Mouse (Mus musculus): ENCODE measurements at regions not wholly inside any gene's neighbourhood (a gene's known extent, or its start where the extent isn't known, plus 50 kb on each side); places are given as distances from the start of the nearest gene placed in this dataset.
"Not testable (repeated sequence)": the region's sequence is repeated elsewhere in the genome, so short reads cannot be mapped to it uniquely, and the experiment has no call there.

DNA sequence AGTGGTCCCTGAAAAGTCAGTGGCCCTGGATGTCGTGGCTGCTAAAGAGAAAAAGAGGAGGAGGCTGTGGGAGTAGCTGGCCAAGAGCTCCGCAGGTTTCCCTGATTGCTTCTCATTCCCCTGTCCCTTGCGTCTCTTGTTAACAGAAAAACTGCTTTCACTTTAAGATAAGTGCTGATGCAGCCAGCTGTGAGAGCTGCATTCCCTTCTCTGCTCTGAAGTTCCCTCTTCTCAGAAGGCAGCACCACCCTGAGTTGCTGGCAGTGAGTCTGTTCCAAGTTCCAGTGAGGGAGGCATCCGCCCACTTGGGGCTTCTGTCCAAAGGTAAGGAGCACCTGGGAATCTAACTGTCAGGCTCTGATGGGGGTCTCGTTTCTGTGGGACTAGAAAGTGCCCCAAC is 63.5 kb downstream of the Olfr693 start:
- 0 out of 2 replicates have a peak overlapping the region, but pooled peaks have one; percentile 24 for H3K27ac ChIP-seq (replicated peaks; ENCODE audit: low read depth, low read length)
- not testable (repeated sequence) for H3K4me3 ChIP-seq (ENCODE audit: insufficient read depth, low read depth, low read length); H3K4me1 ChIP-seq (ENCODE audit: control insufficient read depth, insufficient read depth, insufficient read length, low read length)

GRCm38 (mm10) chr7:106612723-106613122 is 67.7 kb downstream of the Olfr693 start:
- no peaks in the 10 kb centered on the region for H3K4me1 ChIP-seq (ENCODE audit: control insufficient read depth, insufficient read depth, insufficient read length, low read length)
- H3K4me3 ChIP-seq (ENCODE audit: insufficient read depth, low read depth, low read length), result no peak overlapping the region
- H3K27ac ChIP-seq (replicated peaks; ENCODE audit: low read depth, low read length), result no peak overlapping the region

DNA sequence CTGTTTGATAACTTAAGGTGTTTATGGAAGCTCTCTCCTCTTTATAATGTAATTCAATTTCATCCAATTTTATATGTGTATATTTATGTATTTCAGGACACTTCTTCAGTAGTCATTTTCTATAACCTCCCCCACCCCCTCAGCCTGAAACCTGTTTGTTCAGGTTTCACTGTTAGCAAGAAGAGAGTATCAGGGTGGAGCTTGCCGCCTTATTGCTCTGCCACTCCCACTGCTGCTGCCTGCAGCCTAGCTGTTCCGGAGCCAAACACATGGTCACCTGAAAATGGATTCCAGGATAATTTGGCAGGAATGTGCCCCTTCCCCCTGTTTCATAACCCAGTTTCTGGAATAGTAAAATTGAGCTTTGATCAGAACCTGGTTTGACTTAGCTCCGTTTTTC is 100.0 kb downstream of the Olfr693 start:
- H3K4me1 ChIP-seq (ENCODE audit: control insufficient read depth, insufficient read depth, insufficient read length, low read length), result no peaks in the 10 kb centered on the region
- no peak overlapping the region for H3K4me3 ChIP-seq (ENCODE audit: insufficient read depth, low read depth, low read length)
- no peak overlapping the region for H3K27ac ChIP-seq (replicated peaks; ENCODE audit: low read depth, low read length)

DNA sequence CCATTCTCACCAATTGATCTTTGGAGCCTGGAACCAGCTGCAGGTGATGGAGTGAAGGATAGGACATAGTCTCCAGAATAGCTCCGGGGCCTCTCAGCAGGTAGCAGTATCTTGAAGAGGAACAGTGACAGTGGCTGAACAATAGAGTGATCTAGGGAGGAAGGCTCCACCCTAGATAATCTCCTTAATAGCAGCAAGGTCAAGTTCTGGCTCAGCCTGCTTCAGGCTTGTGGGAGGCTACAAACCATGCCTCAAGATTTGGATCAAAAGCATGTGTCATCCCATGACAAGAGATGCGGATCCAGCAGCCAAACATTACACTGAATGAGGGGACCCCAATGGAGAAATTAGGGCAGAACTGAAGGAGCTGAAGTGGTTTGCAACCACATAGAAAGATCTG is 112.1 kb downstream of the Olfr693 start:
- not testable (repeated sequence) for H3K4me1 ChIP-seq (ENCODE audit: control insufficient read depth, insufficient read depth, insufficient read length, low read length); H3K27ac ChIP-seq (replicated peaks; ENCODE audit: low read depth, low read length); H3K4me3 ChIP-seq (ENCODE audit: insufficient read depth, low read depth, low read length)

- Histone ChIP-seq H3K4me3 (ENCODE audit: insufficient read depth, low read depth, low read length) (no peak overlapping the region), H3K27ac (replicated peaks; ENCODE audit: low read depth, low read length) (no peak overlapping the region), H3K4me1 (ENCODE audit: control insufficient read depth, insufficient read depth, insufficient read length, low read length) (no peaks in the 10 kb centered on the region)
These were observed 129.4 kb downstream of the Olfr693 start for GRCm38 (mm10) chr7:106550881-106551575.

- H3K27ac ChIP-seq (replicated peaks; ENCODE audit: low read depth, low read length), result peak overlapping the region; percentile 48; the same call in 1 of the 2 replicates
- not testable (repeated sequence) for H3K4me3 ChIP-seq (ENCODE audit: insufficient read depth, low read depth, low read length); H3K4me1 ChIP-seq (ENCODE audit: control insufficient read depth, insufficient read depth, insufficient read length, low read length)
These were observed 150.8 kb downstream of the Olfr693 start for GRCm38 (mm10) chr7:106529433-106530102.

- not testable (repeated sequence) for H3K4me1 ChIP-seq (ENCODE audit: control insufficient read depth, insufficient read depth, insufficient read length, low read length); H3K4me3 ChIP-seq (ENCODE audit: insufficient read depth, low read depth, low read length)
- H3K27ac ChIP-seq (replicated peaks; ENCODE audit: low read depth, low read length), result 0 out of 2 replicates have a peak overlapping the region, but pooled peaks have one; percentile 43
These were observed 151.4 kb downstream of the Olfr693 start for GRCm38 (mm10) chr7:106529023-106529422.

GRCm38 (mm10) chr7:106494851-106495250 is 185.5 kb downstream of the Olfr693 start:
- Histone ChIP-seq H3K4me3 (ENCODE audit: insufficient read depth, low read depth, low read length) (no peak overlapping the region), H3K27ac (replicated peaks; ENCODE audit: low read depth, low read length) (no peak overlapping the region), H3K4me1 (ENCODE audit: control insufficient read depth, insufficient read depth, insufficient read length, low read length) (no peaks in the 10 kb centered on the region)
